Mouse (Mus musculus) E14TG2a.4 (cell line): ENCODE measurements around the gene Donson.

Experiments
- CTCF ChIP-seq: conservative IDR thresholded peaks from 2 replicates; pipeline ENCODE4 v1.5.1; 2014; ENCODE audit warnings: low read length
- NANOG ChIP-seq: IDR thresholded peaks from 2 replicates; pipeline ENCODE4 v1.6.1; 2014; ENCODE audit warnings: borderline replicate concordance, low read length, mixed read lengths
- POU5F1 ChIP-seq: IDR thresholded peaks from 2 replicates; pipeline ENCODE4 v1.6.1; 2014; ENCODE audit warnings: low read length, borderline replicate concordance

DNA sequence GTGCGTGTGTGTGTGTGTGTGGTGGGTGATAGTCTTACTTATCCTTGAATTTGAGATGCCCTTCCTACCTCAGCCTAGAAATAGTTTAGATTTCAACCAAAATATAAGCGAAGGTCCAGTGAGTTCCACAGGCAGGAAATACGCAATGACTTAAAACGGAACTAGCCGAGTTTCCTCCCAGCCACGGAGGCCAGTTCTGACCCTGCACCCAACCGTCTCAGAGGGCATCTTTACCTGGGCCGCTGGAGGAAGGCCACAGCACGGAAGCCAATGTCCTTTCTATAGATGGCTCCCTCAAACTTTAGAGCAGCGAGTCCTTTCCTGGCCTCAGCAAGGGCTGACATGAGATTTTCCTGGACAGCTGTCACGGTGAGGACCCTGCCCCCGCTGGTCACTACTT, 54.9 kb downstream of the Donson start:
- no peak for TF ChIP-seq CTCF
- TF ChIP-seq NANOG, result no peak
- TF ChIP-seq POU5F1, result no peak
